Mouse (Mus musculus): Measurements from ENCODE around the gene Setd7. TPM values are rescaled to one million over a fixed set of nuclear protein-coding genes. Genes with fewer than 3 reads are reported as not detected.

Gene Setd7
- total RNA-seq, 2 experiments from 2014 or later = 131 to 158 TPM

DNA sequence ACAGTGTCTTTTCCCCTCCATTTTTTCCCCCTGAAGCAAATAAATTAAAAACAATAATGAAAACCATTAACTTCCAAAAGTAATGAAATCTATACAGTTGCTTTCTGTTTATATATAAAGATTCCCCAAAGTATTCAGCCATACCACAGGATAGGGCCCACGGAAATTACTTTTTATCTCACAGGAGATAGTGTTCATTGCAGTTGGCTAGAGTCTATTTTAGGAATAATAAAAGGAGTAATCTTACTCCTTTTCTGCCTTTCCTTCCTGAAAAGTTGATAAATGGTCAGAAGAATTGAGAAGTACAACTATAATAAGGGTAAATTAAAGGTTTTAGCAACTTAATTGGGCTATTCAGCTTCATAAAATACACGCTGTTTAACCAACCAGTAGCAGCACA, 92.1 kb downstream of the Setd7 start:
- DNase-seq = no peak

Other genes with a start within 250 kb of the Setd7 start
- 10 to 100 TPM; 44.3 to 46.1 TPM for gene Elf2, start 220.2 kb downstream of the Setd7 start, total RNA-seq (2021)
- gene Mgarp, start 164.1 kb downstream of the Setd7 start, total RNA-seq (2021) = not detected
- 1,000 to 10,000 TPM; 1,156 to 1,193 TPM for gene Ndufc1, start 151.9 kb downstream of the Setd7 start, total RNA-seq (2021)
- gene Naa15, start 145.7 kb downstream of the Setd7 start, total RNA-seq (2021) = 10 to 100 TPM; 39.6 to 48.4 TPM
- gene Rab33b, start 77.0 kb downstream of the Setd7 start, total RNA-seq (2021) = 1 to 10 TPM; 7.3 to 8.3 TPM
- under 1 TPM; 0.80 to 0.87 TPM for gene Mgst2, start 99.5 kb upstream of the Setd7 start, total RNA-seq (2021)

Data from gastrocnemius, postnatal 25 days (tissue).